Mouse (Mus musculus) neural tube, embryonic 13.5 days (tissue): Measurements from ENCODE around the gene Angptl1. TPM values are rescaled to one million over a fixed set of nuclear protein-coding genes. Genes with fewer than 3 reads are reported as not detected.

Experiments
- ATAC-seq: fragments of 200-750 bp; cut with Nextera tagmentation; 2 replicates; pipeline ENCODE4 v1.8.0; 2017; ENCODE audit warnings: low read depth, mild to moderate bottlenecking, moderate TSS enrichment, moderate library complexity
- H3K27ac ChIP-seq: fragments of 300-500 bp; sonication (generic); replicated peaks from 2 replicates; pipeline ENCODE4 v1.5.1; 2015; ENCODE audit warnings: moderate library complexity, mild to moderate bottlenecking, inconsistent platforms
- H3K27me3 ChIP-seq: fragments of 300-500 bp; sonication (generic); 2 replicates; pipeline ENCODE4 v1.6.1; 2015; ENCODE audit warnings: mild to moderate bottlenecking, inconsistent platforms
- H3K36me3 ChIP-seq: fragments of 300-500 bp; sonication (generic); 2 replicates; pipeline ENCODE4 v1.6.1; 2015; ENCODE audit warnings: mild to moderate bottlenecking, inconsistent platforms
- H3K4me1 ChIP-seq: fragments of 300-500 bp; sonication (generic); replicated peaks from 2 replicates; pipeline ENCODE4 v1.6.1; 2015; ENCODE audit warnings: inconsistent platforms
- H3K4me2 ChIP-seq: fragments of 300-500 bp; sonication (generic); 2 replicates; pipeline ENCODE4 v1.6.1; 2015; ENCODE audit warnings: inconsistent platforms, mild to moderate bottlenecking, moderate library complexity
- H3K4me3 ChIP-seq: fragments of 300-500 bp; sonication (generic); 2 replicates; pipeline ENCODE4 v1.5.1; 2015; ENCODE audit warnings: mild to moderate bottlenecking, inconsistent platforms
- H3K9ac ChIP-seq: fragments of 300-500 bp; sonication (generic); 2 replicates; pipeline ENCODE4 v1.6.1; 2015; ENCODE audit warnings: moderate library complexity, mild to moderate bottlenecking, inconsistent platforms
- H3K9me3 ChIP-seq: fragments of 300-500 bp; sonication (generic); 2 replicates; pipeline ENCODE4 v1.6.1; 2016; ENCODE audit warnings: inconsistent platforms
- WGBS: fragments of 180-500 bp; shearing (Covaris S2); methylation state at CpG from one replicate; pipeline ENCODE4 v1.1.7; 2015; 5-methylcytosine and 5-hydroxymethylcytosine counted together
- polyA plus RNA-seq: library from polyadenylated mRNA; unstranded; fragments of >200 nt; fragmentation: Nextera tagmentation; extraction: Ambion mirVana; gene quantifications from 2 replicates; pipeline ENCODE4 v1.2.1, GENCODE M21; 2015

Gene Angptl1
- polyA plus RNA-seq: 3.5 and 8.0 TPM in 2 replicates

- Histone ChIP-seq H3K9me3 (no peaks in the 10 kb centered on the region), H3K4me1 (peaks cover 16% of the 10 kb centered on the region), H3K36me3 (0 out of 2 replicates have a peak, but pooled peaks cover 7% of the 10 kb centered on the region), H3K27ac (peak within 1 kb of the TSS; percentile 15; the same call in 1 of the 2 replicates), H3K4me3 (no peak within 1 kb of the TSS), H3K27me3 (no peaks in the 10 kb centered on the region), H3K4me2 (peak within 1 kb of the TSS; percentile 18), H3K9ac (0 out of 2 replicates have a peak within 1 kb of the TSS, but pooled peaks have one; percentile 23)
- ATAC-seq: 0 out of 2 replicates have a peak, but pooled peaks have one; percentile 65
- WGBS: 38% methylated on average over 4 of the region's 4 CpGs
Measured at GRCm38 (mm10) chr1:156838177-156838576, at the start of gene Angptl1. Gene Angptl1, plus strand, starts transcription at chr1:156838562.

GRCm38 (mm10) chr1:156789844-156790490 lies 48.4 kb upstream of the Angptl1 start:
- 5% methylated on average over 5 of the region's 5 CpGs for WGBS
- Histone ChIP-seq H3K9me3 (no peaks in the 10 kb centered on the region), H3K4me1 (peaks cover 25% of the 10 kb centered on the region), H3K36me3 (no peaks in the 10 kb centered on the region), H3K27me3 (0 out of 2 replicates have a peak, but pooled peaks cover 4% of the 10 kb centered on the region), H3K27ac (0 out of 2 replicates have a peak overlapping the region, but pooled peaks have one; percentile 2), H3K4me3 (no peak overlapping the region), H3K9ac (no peak overlapping the region), H3K4me2 (no peak overlapping the region)
- ATAC-seq: no peak

DNA sequence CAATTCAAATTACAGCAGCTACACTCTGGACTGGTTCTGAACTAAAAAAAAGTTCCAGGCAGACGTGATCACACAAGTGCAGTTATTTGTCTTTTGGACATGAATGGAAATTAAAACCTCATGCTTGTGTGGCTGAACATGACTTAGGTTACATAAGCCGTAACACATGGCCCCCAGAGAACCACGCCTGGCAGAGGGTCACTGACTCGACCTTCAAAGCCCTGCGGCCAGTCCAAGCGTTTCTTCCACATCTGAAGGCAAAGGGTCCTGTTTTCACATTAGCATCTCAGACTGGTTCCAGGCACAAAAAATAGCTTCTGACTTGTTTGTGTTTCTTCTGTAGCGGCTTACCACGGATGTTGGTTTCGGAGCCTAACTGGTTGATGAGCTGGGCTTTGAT lies 42.1 kb upstream of the Angptl1 start:
- ATAC-seq: no peak
- H3K27ac ChIP-seq: no peak overlapping the region
- H3K4me2 ChIP-seq: no peak overlapping the region
- H3K9me3 ChIP-seq: no peaks in the 10 kb centered on the region
- 70% methylated on average over 9 of the region's 9 CpGs for WGBS
- no peak overlapping the region for H3K4me3 ChIP-seq
- no peaks in the 10 kb centered on the region for H3K27me3 ChIP-seq
- no peaks in the 10 kb centered on the region for H3K36me3 ChIP-seq
- no peak overlapping the region for H3K9ac ChIP-seq
- no peaks in the 10 kb centered on the region for H3K4me1 ChIP-seq

- no peak overlapping the region for H3K4me3 ChIP-seq
- no peak overlapping the region for H3K27ac ChIP-seq
- no peak for ATAC-seq
- no peak overlapping the region for H3K4me2 ChIP-seq
- no peaks in the 10 kb centered on the region for H3K27me3 ChIP-seq
- no peaks in the 10 kb centered on the region for H3K9me3 ChIP-seq
- no peak overlapping the region for H3K9ac ChIP-seq
- H3K4me1 ChIP-seq: no peaks in the 10 kb centered on the region
- peaks cover 14% of the 10 kb centered on the region; the same call in 1 of the 2 replicates for H3K36me3 ChIP-seq
- WGBS: 78% methylated on average over 6 of the region's 6 CpGs
Measured at GRCm38 (mm10) chr1:156801276-156801675, 37.1 kb upstream of the Angptl1 start.

DNA sequence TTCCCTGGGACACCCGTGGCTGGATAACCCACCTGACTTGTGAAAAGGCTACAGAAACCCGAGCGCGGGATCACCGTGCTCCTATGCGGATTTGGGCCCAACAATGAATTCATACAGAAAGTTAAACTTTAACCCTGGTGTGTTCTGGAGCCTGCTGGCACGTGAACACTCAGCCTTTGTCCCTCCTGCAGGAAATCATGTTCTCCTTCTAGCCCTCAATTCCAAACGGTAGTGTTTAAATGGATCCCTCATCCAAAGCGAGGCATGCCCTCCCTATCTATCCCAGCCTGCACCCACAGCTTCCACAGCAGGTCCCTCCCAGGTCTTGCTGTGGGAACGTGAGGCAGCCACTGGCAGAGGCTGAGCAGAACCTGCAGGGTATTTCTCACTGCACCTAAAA lies 30.0 kb upstream of the Angptl1 start:
- Histone ChIP-seq H3K27ac (no peak overlapping the region), H3K4me2 (no peak overlapping the region), H3K27me3 (no peaks in the 10 kb centered on the region), H3K4me3 (no peak overlapping the region), H3K9me3 (no peaks in the 10 kb centered on the region), H3K4me1 (0 out of 2 replicates have a peak, but pooled peaks cover 9% of the 10 kb centered on the region), H3K36me3 (peaks cover 32% of the 10 kb centered on the region), H3K9ac (no peak overlapping the region)
- no peak for ATAC-seq
- whole genome bisulfite sequencing: 36% methylated on average over 10 of the region's 10 CpGs

DNA sequence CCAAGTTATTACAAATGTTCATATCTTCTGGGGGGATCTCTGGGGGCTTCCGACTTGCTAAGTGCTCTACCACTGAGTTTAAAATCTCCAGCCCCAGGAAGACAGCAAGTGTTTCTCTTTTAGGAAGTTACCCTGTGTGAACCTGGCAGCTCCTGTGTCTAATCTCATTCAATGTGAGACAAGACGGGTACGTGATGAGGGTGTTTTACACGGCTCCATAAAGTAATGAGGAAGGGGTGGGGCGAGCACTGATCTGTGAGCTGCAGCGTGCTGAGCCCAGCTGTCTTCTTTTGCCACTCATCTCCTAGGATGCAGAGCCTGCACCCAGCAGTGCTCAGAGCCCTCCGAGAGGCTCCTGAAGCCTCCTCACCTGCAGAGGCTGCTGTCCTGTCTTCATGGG lies 26.4 kb upstream of the Angptl1 start:
- Histone ChIP-seq H3K9ac (no peak overlapping the region), H3K27me3 (no peaks in the 10 kb centered on the region), H3K27ac (no peak overlapping the region), H3K4me1 (0 out of 2 replicates have a peak, but pooled peaks cover 9% of the 10 kb centered on the region), H3K9me3 (no peaks in the 10 kb centered on the region), H3K36me3 (peaks cover 33% of the 10 kb centered on the region), H3K4me2 (no peak overlapping the region), H3K4me3 (no peak overlapping the region)
- no peak for ATAC-seq
- WGBS: 58% methylated on average over 7 of the region's 7 CpGs

GRCm38 (mm10) chr1:156812716-156813115 lies 25.6 kb upstream of the Angptl1 start:
- Histone ChIP-seq H3K4me3 (no peak overlapping the region), H3K9ac (no peak overlapping the region), H3K27ac (no peak overlapping the region), H3K9me3 (no peaks in the 10 kb centered on the region), H3K27me3 (no peaks in the 10 kb centered on the region), H3K36me3 (peaks cover 41% of the 10 kb centered on the region), H3K4me2 (no peak overlapping the region), H3K4me1 (0 out of 2 replicates have a peak, but pooled peaks cover 9% of the 10 kb centered on the region)
- WGBS: 77% methylated on average over 8 of the region's 8 CpGs
- no peak for ATAC-seq

GRCm38 (mm10) chr1:156813485-156813884 lies 24.9 kb upstream of the Angptl1 start:
- WGBS: 85% methylated on average over 6 of the region's 6 CpGs
- Histone ChIP-seq H3K36me3 (peaks cover 45% of the 10 kb centered on the region), H3K4me2 (no peak overlapping the region), H3K27me3 (no peaks in the 10 kb centered on the region), H3K4me3 (no peak overlapping the region), H3K4me1 (0 out of 2 replicates have a peak, but pooled peaks cover 7% of the 10 kb centered on the region), H3K9me3 (no peaks in the 10 kb centered on the region), H3K27ac (no peak overlapping the region), H3K9ac (no peak overlapping the region)
- no peak for ATAC-seq

DNA sequence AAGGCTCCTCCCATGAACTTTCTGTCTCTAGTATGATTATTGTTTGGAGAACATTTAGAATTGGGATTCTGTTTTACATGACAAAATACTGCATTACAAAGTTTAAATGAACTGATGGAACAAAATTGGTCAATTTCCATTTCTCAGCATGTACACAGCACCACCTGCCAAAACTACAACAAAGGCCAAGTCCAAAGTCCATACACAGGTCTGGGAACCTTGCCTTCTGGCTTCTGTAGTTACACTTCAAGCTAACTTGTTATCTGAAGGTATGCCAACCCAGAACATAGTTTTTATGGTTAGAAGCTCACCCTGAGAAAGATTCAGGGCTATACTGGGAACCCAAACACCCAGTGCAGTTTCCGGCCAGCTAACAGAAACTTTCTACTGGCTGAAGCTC lies 19.1 kb upstream of the Angptl1 start:
- Histone ChIP-seq H3K9me3 (no peaks in the 10 kb centered on the region), H3K27me3 (no peaks in the 10 kb centered on the region), H3K9ac (no peak overlapping the region), H3K27ac (no peak overlapping the region), H3K4me1 (no peaks in the 10 kb centered on the region), H3K4me2 (no peak overlapping the region), H3K36me3 (peaks cover 58% of the 10 kb centered on the region), H3K4me3 (no peak overlapping the region)
- no peak for ATAC-seq
- WGBS: 94% methylated on average over 1 of the region's 1 CpGs

GRCm38 (mm10) chr1:156838695-156839094 lies 333 bp downstream of the Angptl1 start:
- H3K27me3 ChIP-seq: no peaks in the 10 kb centered on the region
- 0 out of 2 replicates have a peak, but pooled peaks cover 7% of the 10 kb centered on the region for H3K36me3 ChIP-seq
- H3K9ac ChIP-seq: 0 out of 2 replicates have a peak overlapping the region, but pooled peaks have one; percentile 18
- peaks cover 19% of the 10 kb centered on the region for H3K4me1 ChIP-seq
- peak overlapping the region; percentile 18 for H3K4me2 ChIP-seq
- WGBS: 4% methylated on average over 6 of the region's 6 CpGs
- H3K9me3 ChIP-seq: no peaks in the 10 kb centered on the region
- peak; percentile 80 for ATAC-seq
- peak overlapping the region; percentile 15; the same call in 1 of the 2 replicates for H3K27ac ChIP-seq
- no peak overlapping the region for H3K4me3 ChIP-seq

DNA sequence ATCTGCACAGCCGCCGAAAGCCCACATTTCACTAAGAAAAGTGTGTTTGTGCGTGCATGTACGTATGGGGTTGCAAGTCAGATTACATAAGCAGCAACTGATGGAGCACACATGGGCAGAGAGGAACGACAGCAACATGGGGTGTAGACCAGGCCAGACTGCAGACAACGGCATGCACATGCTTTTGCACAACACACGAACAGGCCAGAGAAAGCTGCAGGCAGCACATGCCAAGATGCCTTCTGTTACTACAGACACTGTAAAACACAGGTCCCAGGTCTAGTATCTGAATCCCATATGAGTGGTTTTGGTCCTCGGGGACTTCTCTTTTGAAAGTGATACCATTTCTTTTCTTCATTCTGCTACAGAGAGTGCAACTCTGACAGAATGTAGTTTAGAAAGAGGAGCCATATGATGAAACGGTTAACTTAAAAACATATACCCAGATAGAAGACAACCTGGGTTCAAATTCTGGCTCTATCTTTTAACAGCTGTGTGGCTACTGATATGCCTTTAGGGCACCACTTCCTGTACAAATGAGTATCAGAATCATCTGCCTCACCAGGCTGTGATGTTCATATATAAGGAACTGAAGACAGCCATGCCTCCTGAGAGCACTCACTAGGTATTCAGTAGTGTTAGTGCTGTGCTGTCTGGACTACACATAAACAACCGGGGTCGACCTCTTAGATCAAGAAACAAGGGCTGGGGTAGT lies 3.4 kb downstream of the Angptl1 start:
- no peak overlapping the region for H3K27ac ChIP-seq

GRCm38 (mm10) chr1:156847098-156847497 lies 8.7 kb downstream of the Angptl1 start:
- Histone ChIP-seq H3K9me3 (no peaks in the 10 kb centered on the region), H3K4me2 (no peak overlapping the region), H3K9ac (no peak overlapping the region), H3K4me3 (no peak overlapping the region), H3K27ac (no peak overlapping the region), H3K27me3 (no peaks in the 10 kb centered on the region), H3K4me1 (peaks cover 5% of the 10 kb centered on the region; the same call in 1 of the 2 replicates), H3K36me3 (peaks cover 6% of the 10 kb centered on the region; the same call in 1 of the 2 replicates)
- no peak for ATAC-seq
- WGBS: 78% methylated on average over 4 of the region's 4 CpGs

More for the DNA sequence above, 3.4 kb downstream of the Angptl1 start:
- Histone ChIP-seq H3K27me3 (no peaks in the 10 kb centered on the region), H3K4me2 (no peak overlapping the region), H3K9ac (no peak overlapping the region), H3K4me3 (no peak overlapping the region), H3K4me1 (peaks cover 19% of the 10 kb centered on the region), H3K36me3 (no peaks in the 10 kb centered on the region; the same call in 1 of the 2 replicates), H3K9me3 (no peaks in the 10 kb centered on the region)
- no peak for ATAC-seq
- WGBS: 81% methylated on average over 11 of the region's 11 CpGs
